Mouse (Mus musculus) left cerebral cortex, postnatal 36 days (tissue): Measurements from ENCODE around the gene Rab40c. TPM values are rescaled to one million over a fixed set of nuclear protein-coding genes. Genes with fewer than 3 reads are reported as not detected.
A peak's percentile ranks its signal among the peaks of the same experiment; 100 is the strongest.

Experiments
- DNase-seq, 2 experiments: peaks; one replicate each; pipeline ENCODE4 v3.0.0; 2021 to 2022; ENCODE audit warnings: low spot score in 2 of 2, mixed read lengths in 1 of 2
- intact Hi-C: fragments of 180-260 bp; cut with DNase I; formaldehyde crosslinking; loops from one replicate; pipeline ENCODE4 v1.15.1; 2025
- total RNA-seq, 2 experiments: library from RNA; stranded (reverse); gene quantifications; 2 replicates each; pipeline ENCODE4 v1.2.3; 2021

Gene Rab40c
- total RNA-seq, 2 experiments from 2014 or later = 46.1 to 58.0 TPM

- intact Hi-C loops = no loop called here
- DNase-seq = no peak
Observed at GRCm38 (mm10) chr17:25866172-25866571, 53.4 kb downstream of the Rab40c start.

DNA sequence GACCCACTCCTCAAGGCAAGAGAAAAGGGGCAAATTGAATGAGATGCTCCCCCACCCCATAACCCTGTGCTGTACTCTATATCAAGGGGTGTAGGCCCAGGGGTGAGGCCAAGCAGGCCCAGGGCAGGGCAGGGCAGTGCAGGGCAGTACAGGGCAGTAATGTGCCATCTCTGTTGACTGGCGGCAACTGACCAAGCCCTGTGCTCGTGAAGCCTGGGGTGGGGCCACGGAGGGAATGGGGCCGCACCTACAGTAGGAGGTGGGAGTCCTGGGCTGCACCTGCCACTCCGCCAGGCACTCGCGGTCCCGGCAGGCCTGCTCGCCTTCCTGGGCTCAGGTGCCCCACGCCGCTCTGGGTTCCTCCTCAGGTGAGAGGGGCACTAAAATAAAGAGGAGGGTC is 54.2 kb downstream of the Rab40c start:
- intact Hi-C loops = no loop called here
- no peak for DNase-seq

- intact Hi-C loops = no loop called here
- no peak for DNase-seq
Observed at GRCm38 (mm10) chr17:25864311-25864710, 55.2 kb downstream of the Rab40c start.

DNA sequence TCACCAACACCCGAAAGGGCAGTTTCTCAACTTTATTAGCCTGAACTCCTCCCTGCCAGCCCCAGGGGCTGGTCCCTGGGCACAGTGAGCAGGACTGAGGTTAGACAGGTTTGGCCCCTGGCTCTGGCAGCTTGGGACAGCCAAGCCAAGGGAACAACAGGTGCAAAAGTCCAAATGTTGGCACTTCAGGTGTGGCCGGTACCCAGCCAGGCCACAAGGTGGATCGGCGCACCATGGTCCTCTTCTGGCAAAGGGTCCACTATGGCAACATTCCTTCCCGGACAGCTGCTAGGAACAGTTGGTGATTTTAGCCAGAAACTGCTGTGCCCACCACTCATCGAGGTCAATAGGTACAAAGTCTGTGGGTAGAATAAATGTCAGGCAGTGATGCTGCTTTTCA is 55.8 kb downstream of the Rab40c start:
- intact Hi-C loops = no loop called here

DNA sequence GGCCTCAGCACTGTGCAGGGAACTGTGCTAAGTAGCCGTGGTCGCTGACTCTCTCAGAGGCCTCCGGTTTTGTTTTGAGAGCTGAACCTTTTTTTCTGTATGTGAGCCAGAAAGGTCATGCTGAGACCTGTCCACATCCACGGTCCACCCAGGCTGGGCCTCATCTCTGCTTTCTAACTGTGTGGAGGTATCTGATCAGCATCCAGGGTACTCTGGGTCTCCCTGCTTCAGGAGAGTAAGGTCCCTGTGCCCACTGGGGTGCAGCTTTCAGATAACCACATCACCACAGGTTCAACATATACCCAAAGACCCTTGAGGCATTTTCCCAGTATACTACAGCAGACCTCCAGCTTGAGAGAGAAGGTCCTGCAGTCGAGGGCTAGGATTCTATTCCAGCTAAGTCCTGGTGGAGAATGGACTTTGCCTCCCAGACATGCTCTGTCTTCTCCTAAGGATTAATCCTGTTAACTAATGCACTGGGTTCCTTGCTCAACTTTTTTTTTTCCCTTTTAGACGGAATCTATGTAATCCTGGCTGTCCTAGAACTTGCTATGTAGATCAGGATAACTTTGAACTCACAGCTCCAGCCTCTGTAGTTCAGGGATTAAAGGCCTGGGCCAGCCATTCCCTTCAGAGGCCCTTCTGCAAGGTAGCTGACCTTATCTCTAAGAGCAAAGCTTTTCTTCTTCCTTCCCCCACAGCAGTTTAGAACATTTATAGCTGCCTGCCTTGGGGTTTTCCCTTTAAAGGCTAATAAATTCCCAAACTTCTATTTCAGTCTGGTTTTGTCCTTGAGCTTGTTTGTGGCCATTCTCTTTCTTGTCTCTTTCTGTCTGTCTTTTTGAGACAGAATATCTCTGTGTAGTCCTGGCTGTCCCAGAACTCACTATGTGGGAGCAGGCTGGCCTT is 57.6 kb downstream of the Rab40c start:
- no peak for DNase-seq
- intact Hi-C loops = no loop called here

More for the DNA sequence above, 55.8 kb downstream of the Rab40c start:
- no peak for DNase-seq

- DNase-seq = peak; percentile 94 to 95
- intact Hi-C loops = no loop called here
Observed at GRCm38 (mm10) chr17:25860832-25861703, 58.5 kb downstream of the Rab40c start, which contains the start of gene Wdr90. TSS of gene Wdr90 (minus strand) at chr17:25861501.

GRCm38 (mm10) chr17:25860229-25860628 is 59.3 kb downstream of the Rab40c start:
- intact Hi-C loops = no loop called here
- no peak for DNase-seq

- intact Hi-C loops = no loop called here
Observed at GRCm38 (mm10) chr17:25844396-25844901, 75.1 kb downstream of the Rab40c start, which contains the start of gene Rhot2. TSS of gene Rhot2 (minus strand) at chr17:25844851.

DNA sequence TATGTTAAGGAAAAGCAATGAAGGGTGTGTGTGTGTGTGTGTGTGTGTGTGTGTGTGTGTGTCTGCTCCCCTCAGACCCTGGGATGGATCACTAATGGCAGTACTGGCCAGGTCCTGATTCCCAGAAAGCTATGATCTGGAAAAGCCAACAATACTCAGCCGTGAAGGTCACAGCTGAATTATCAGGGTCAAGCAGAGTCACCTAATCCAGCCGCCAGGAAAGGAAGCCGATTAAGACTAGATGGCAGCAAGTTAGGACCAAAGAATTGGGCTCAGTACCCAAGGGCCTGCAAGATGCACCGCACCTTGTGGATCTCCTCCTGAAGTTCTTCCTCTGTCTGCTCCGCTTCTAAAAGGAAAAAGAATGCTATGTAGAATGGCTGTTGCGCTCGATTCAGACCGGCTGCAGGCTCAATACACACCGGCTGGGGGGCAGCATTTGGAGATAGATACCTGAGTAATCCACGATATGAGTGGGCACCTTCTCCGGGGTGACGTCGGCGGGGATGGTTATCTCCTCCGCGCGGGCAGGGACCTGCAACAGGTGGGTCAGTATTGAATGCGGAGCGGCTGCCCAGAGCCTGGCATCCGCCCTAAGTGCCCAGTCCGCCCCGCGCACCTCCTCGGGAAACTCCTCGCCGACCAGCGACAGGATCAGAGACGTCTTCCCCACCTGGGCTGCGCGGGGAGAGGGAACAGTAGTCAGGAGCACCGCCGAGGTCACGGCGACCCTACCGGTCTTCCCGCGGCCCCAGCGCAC is 75.7 kb downstream of the Rab40c start:
- DNase-seq = peak in 1 of 2 experiments; percentile 48
- intact Hi-C loops = no loop called here

More at GRCm38 (mm10) chr17:25844396-25844901, 75.1 kb downstream of the Rab40c start, which contains the start of gene Rhot2:
- peak; percentile 92 to 94 for DNase-seq

- intact Hi-C loops = no loop called here
- DNase-seq = no peak
Observed at GRCm38 (mm10) chr17:25843122-25843521, 76.4 kb downstream of the Rab40c start.

- intact Hi-C loops = no loop called here
- no peak for DNase-seq
Observed at GRCm38 (mm10) chr17:25842509-25842908, 77.0 kb downstream of the Rab40c start.

DNA sequence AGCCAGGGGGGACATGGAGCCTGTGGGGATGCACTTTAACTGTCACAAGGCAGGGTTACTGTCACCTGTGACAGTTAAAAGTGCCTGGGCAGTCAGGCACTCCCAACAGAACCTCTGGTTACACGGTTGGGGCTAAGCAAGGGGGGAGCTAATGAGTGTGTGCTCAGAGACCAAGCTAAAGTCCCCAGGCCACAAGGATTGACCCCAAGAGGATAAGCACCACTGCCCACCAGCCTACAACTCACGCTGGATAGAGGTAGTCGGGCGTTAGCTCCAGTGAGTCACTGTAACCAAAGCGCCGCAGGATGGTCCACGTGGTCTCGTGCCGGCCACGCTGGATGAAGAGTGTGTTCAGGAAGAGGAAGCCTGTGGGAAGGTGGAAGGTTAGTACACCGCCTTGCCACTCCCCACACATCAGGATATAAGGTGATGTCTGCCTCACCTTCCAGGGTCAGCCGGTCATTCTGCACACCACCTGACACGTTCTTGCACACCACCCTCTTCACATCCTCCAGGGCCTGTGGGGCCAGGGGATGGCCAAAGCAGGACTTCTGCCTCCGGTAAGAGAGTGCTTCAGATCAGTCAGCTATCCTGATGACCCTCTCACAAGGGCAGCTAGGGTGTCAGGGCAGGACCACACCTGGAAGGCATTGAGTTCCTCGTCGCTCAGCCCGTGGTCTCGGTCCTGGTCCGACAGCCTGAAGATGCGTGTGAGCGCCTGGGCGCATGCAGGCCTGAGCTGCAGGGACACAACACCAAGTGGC is 78.2 kb downstream of the Rab40c start, which contains the start of gene Gm20683:
Gene Gm20683 (minus strand): TSS at position 647 of the 764 bp plus-strand sequence.
- no peak for DNase-seq
- intact Hi-C loops = no loop called here

- no peak for DNase-seq
- intact Hi-C loops = no loop called here
Observed at GRCm38 (mm10) chr17:25840519-25840918, 79.0 kb downstream of the Rab40c start.

GRCm38 (mm10) chr17:25839455-25840235 is 79.9 kb downstream of the Rab40c start:
- intact Hi-C loops = no loop called here
- DNase-seq = no peak

DNA sequence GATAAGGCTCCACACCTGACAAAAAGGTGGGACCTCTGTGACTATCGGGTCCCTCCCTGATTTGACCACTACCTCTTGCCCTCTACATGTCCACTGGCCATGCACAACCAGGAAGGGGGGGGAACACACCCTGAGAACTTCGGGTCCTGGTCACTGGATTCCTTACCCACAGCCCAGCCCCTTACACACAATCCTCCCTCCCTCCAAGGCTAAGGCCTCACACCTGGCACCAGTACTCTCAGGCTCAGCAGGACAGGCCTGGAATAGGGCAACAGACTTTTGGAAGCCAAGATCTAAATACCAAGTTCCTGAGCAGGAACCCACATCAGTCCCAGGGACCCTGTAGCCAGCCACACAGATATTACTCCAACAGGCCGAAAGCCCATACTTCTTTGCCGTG is 80.6 kb downstream of the Rab40c start:
- intact Hi-C loops = no loop called here
- no peak for DNase-seq

DNA sequence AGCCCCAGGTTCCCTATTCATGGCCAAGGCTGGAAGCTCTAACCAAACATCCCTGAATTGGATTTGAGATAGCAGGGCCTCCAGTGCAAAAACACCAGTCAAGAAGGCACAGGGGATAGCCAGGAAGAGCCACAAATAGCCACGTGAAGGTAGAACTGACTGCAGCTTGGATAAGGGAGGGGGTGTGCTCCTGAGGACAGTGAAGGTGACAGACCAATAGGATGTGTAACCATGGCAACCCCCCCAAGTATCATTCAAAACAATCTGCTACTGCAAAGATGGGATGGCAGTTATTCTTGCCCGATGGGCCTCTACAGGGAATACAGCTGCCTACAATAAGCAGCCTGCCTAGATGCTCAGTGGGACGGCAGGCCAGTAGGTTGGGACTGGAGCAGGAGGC is 82.0 kb downstream of the Rab40c start:
- DNase-seq = no peak
- intact Hi-C loops = no loop called here

DNA sequence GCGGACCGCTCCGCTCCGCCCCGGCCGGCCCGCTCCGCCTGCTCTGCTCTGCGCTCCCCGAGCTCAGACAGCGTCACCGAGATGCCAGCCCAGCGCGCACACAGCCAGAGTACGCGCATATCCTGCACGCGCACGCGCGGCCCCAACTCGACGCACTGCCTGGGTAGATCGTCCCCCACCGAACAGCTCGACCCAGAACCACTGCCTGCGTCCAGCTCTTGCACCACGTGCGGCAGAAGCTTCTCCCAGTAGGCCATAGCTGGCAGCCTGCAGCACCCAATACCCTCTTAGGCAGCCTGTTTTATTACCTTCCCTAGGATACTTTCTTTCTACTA is 82.5 kb downstream of the Rab40c start, which contains the start of gene Rhbdl1:
Gene Rhbdl1 (minus strand): TSS at position 220 of the 335 bp plus-strand sequence.
- intact Hi-C loops = no loop called here
- peak; percentile 86 to 87 for DNase-seq
